Mouse (Mus musculus) skeletal muscle tissue, adult 2 months (tissue): ENCODE results near the gene Ppp2r3a.

Experiments used
- DNase-seq: peaks from one replicate; pipeline ENCODE4 v3.0.0-alpha.2; 2012; ENCODE audit warnings: low read depth, low spot score

Gene Ppp2r3a

GRCm38 (mm10) chr9:101251644-101252337, at the start of gene Ppp2r3a:
Ppp2r3a (minus strand) TSS chr9:101251795.
- DNase-seq: peak; percentile 91

- no peak for DNase-seq
Observed at GRCm38 (mm10) chr9:101300441-101300935, 48.9 kb upstream of the Ppp2r3a start.

GRCm38 (mm10) chr9:101291676-101292660, 40.4 kb upstream of the Ppp2r3a start:
- DNase-seq: no peak

- DNase-seq: no peak
Observed at GRCm38 (mm10) chr9:101290876-101291275, 39.3 kb upstream of the Ppp2r3a start.

- no peak for DNase-seq
Observed at GRCm38 (mm10) chr9:101289750-101290149, 38.2 kb upstream of the Ppp2r3a start.

- no peak for DNase-seq
Observed at GRCm38 (mm10) chr9:101288901-101289647, 37.5 kb upstream of the Ppp2r3a start.

GRCm38 (mm10) chr9:101286766-101287165, 35.2 kb upstream of the Ppp2r3a start:
- DNase-seq: no peak

GRCm38 (mm10) chr9:101284049-101284448, 32.5 kb upstream of the Ppp2r3a start:
- no peak for DNase-seq

- no peak for DNase-seq
Observed at GRCm38 (mm10) chr9:101282651-101283050, 31.1 kb upstream of the Ppp2r3a start.

GRCm38 (mm10) chr9:101281906-101282305, 30.3 kb upstream of the Ppp2r3a start:
- no peak for DNase-seq

GRCm38 (mm10) chr9:101281326-101281725, 29.7 kb upstream of the Ppp2r3a start:
- DNase-seq: no peak

GRCm38 (mm10) chr9:101280867-101281266, 29.3 kb upstream of the Ppp2r3a start:
- DNase-seq: no peak

GRCm38 (mm10) chr9:101280211-101280610, 28.6 kb upstream of the Ppp2r3a start:
- no peak for DNase-seq

GRCm38 (mm10) chr9:101272715-101273114, 21.1 kb upstream of the Ppp2r3a start:
- DNase-seq: no peak

GRCm38 (mm10) chr9:101270020-101270419, 18.4 kb upstream of the Ppp2r3a start:
- no peak for DNase-seq

- no peak for DNase-seq
Observed at GRCm38 (mm10) chr9:101266043-101266442, 14.4 kb upstream of the Ppp2r3a start.

- no peak for DNase-seq
Observed at GRCm38 (mm10) chr9:101265546-101265945, 14.0 kb upstream of the Ppp2r3a start.

GRCm38 (mm10) chr9:101262815-101263214, 11.2 kb upstream of the Ppp2r3a start:
- no peak for DNase-seq

- DNase-seq: peak; percentile 86
Observed at GRCm38 (mm10) chr9:101261989-101262571, 10.5 kb upstream of the Ppp2r3a start.

GRCm38 (mm10) chr9:101261443-101261842, 9.8 kb upstream of the Ppp2r3a start:
- no peak for DNase-seq

- no peak for DNase-seq
Observed at GRCm38 (mm10) chr9:101253136-101253535, 1.5 kb upstream of the Ppp2r3a start.
